Mouse (Mus musculus) liver, adult 2 months (tissue): ENCODE data around the gene Kcnip2. TPM values are rescaled to one million over a fixed set of nuclear protein-coding genes. Genes with fewer than 3 reads are reported as not detected.

Experiments
- DNase-seq: peaks from one replicate; pipeline ENCODE4 v3.0.0-alpha.2; 2011; ENCODE audit warnings: low read depth, low spot score; ENCODE audit errors: extremely low read depth
- H3K27ac ChIP-seq: fragments of 200-500 bp; replicated peaks from 2 replicates; pipeline ENCODE4 v1.5.1; 2012; ENCODE audit warnings: low read depth, mild to moderate bottlenecking, control low read depth, inconsistent platforms, low read length; ENCODE audit not compliant: insufficient read depth
- H3K27me3 ChIP-seq: fragments of 200-500 bp; 2 replicates; pipeline ENCODE4 v1.6.1; 2012; ENCODE audit warnings: mild to moderate bottlenecking, moderate library complexity, low read length, inconsistent platforms; ENCODE audit not compliant: control insufficient read depth, insufficient read depth
- H3K36me3 ChIP-seq: fragments of 200-500 bp; 2 replicates; pipeline ENCODE4 v1.6.1; 2012; ENCODE audit warnings: low read length, inconsistent platforms; ENCODE audit not compliant: control insufficient read depth, insufficient read depth
- H3K4me1 ChIP-seq: fragments of 200-500 bp; 2 replicates; pipeline ENCODE4 v1.6.1; 2011; ENCODE audit warnings: low read length; ENCODE audit not compliant: control insufficient read depth, insufficient read depth
- H3K4me3 ChIP-seq: fragments of 200-500 bp; 2 replicates; pipeline ENCODE4 v1.5.1; 2011; ENCODE audit warnings: low read depth, mild to moderate bottlenecking, control low read depth, low read length, moderate library complexity; ENCODE audit not compliant: insufficient read depth
- H3K79me2 ChIP-seq: fragments of 200-500 bp; 2 replicates; pipeline ENCODE4 v1.6.1; 2012; ENCODE audit warnings: inconsistent platforms, mild to moderate bottlenecking, low read length, moderate library complexity; ENCODE audit not compliant: control insufficient read depth, insufficient read depth
- H3K9ac ChIP-seq: fragments of 200-500 bp; 2 replicates; pipeline ENCODE4 v1.6.1; 2012; ENCODE audit warnings: low read depth, mild to moderate bottlenecking, control low read depth, inconsistent platforms, low read length
- CTCF ChIP-seq: fragments of 200-500 bp; IDR thresholded peaks from 2 replicates; pipeline ENCODE4 v1.5.1; 2011; ENCODE audit warnings: low read depth, low read length, control low read depth
- POLR2A ChIP-seq: fragments of 200-500 bp; IDR thresholded peaks from 2 replicates; pipeline ENCODE4 v1.6.1; 2011; ENCODE audit warnings: low read length, control low read depth; ENCODE audit not compliant: insufficient read depth; ENCODE audit errors: extremely low read depth
- WGBS: fragments of 180-500 bp; shearing (Covaris S2); methylation state at CpG from one replicate; pipeline ENCODE4 v1.1.7; 2018; 5-methylcytosine and 5-hydroxymethylcytosine counted together
- polyA plus RNA-seq: library from polyadenylated mRNA; depleted of rRNA; stranded (reverse); fragments of >200 nt; gene quantifications from 2 replicates; pipeline ENCODE4 v1.2.3, GENCODE M21; 2012
- total RNA-seq: library from RNA; depleted of rRNA; stranded (reverse); fragments of >200 nt; gene quantifications from 2 replicates; pipeline ENCODE4 v1.2.3, GENCODE M21; 2014

Gene Kcnip2
- total and polyA plus RNA-seq, 2 experiments = 0.02 TPM; not detected in 1

GRCm38 (mm10) chr19:45782315-45783001, 33.4 kb downstream of the Kcnip2 start:
- DNase-seq = peak; percentile 46
- peak overlapping the region; percentile 97 for H3K9ac ChIP-seq
- under 1% methylated on average over 36 of the region's 36 CpGs for WGBS
- peaks cover 12% of the 10 kb centered on the region; the same call in 1 of the 2 replicates for H3K36me3 ChIP-seq
- peak overlapping the region; percentile 92 for H3K27ac ChIP-seq
- no peak for TF ChIP-seq POLR2A
- TF ChIP-seq CTCF = no peak
- no peaks in the 10 kb centered on the region for H3K27me3 ChIP-seq
- peak overlapping the region; percentile 99 for H3K4me3 ChIP-seq
- H3K4me1 ChIP-seq = peaks cover 4% of the 10 kb centered on the region
- peaks cover 25% of the 10 kb centered on the region for H3K79me2 ChIP-seq

GRCm38 (mm10) chr19:45781676-45782075, 34.2 kb downstream of the Kcnip2 start:
- no peak overlapping the region for H3K9ac ChIP-seq
- WGBS = 38% methylated on average over 8 of the region's 8 CpGs
- no peak overlapping the region for H3K4me3 ChIP-seq

GRCm38 (mm10) chr19:45780350-45780915, 35.4 kb downstream of the Kcnip2 start:
- Histone ChIP-seq H3K4me3 (no peak overlapping the region), H3K36me3 (peaks cover 28% of the 10 kb centered on the region), H3K4me1 (peaks cover 4% of the 10 kb centered on the region), H3K9ac (no peak overlapping the region), H3K79me2 (peaks cover 25% of the 10 kb centered on the region), H3K27me3 (no peaks in the 10 kb centered on the region), H3K27ac (no peak overlapping the region)
- 76% methylated on average over 13 of the region's 13 CpGs for WGBS
- DNase-seq = no peak
- no peak for TF ChIP-seq POLR2A
- TF ChIP-seq CTCF = no peak

More at GRCm38 (mm10) chr19:45781676-45782075, 34.2 kb downstream of the Kcnip2 start:
- Histone ChIP-seq H3K4me1 (peaks cover 4% of the 10 kb centered on the region), H3K27ac (no peak overlapping the region), H3K27me3 (no peaks in the 10 kb centered on the region), H3K79me2 (peaks cover 25% of the 10 kb centered on the region), H3K36me3 (peaks cover 18% of the 10 kb centered on the region; the same call in 1 of the 2 replicates)
- TF ChIP-seq CTCF (no peak), POLR2A (no peak)
- no peak for DNase-seq

- no peaks in the 10 kb centered on the region for H3K27me3 ChIP-seq
- H3K4me1 ChIP-seq = no peaks in the 10 kb centered on the region
Observed at GRCm38 (mm10) chr19:45775486-45775885, 40.4 kb downstream of the Kcnip2 start.

GRCm38 (mm10) chr19:45771501-45771900, 44.4 kb downstream of the Kcnip2 start:
- 89% methylated on average over 5 of the region's 5 CpGs for WGBS
- no peak for TF ChIP-seq CTCF
- no peak for TF ChIP-seq POLR2A
- Histone ChIP-seq H3K27ac (no peak overlapping the region), H3K27me3 (no peaks in the 10 kb centered on the region), H3K4me3 (no peak overlapping the region), H3K36me3 (peaks cover 82% of the 10 kb centered on the region), H3K4me1 (no peaks in the 10 kb centered on the region), H3K79me2 (peaks cover 2% of the 10 kb centered on the region; the same call in 1 of the 2 replicates), H3K9ac (no peak overlapping the region)
- no peak for DNase-seq

More at GRCm38 (mm10) chr19:45775486-45775885, 40.4 kb downstream of the Kcnip2 start:
- H3K4me3 ChIP-seq = no peak overlapping the region
- DNase-seq = no peak
- H3K27ac ChIP-seq = no peak overlapping the region
- H3K9ac ChIP-seq = no peak overlapping the region
- TF ChIP-seq CTCF = no peak
- TF ChIP-seq POLR2A = no peak
- H3K79me2 ChIP-seq = peaks cover 9% of the 10 kb centered on the region; the same call in 1 of the 2 replicates
- peaks cover 71% of the 10 kb centered on the region for H3K36me3 ChIP-seq
- 87% methylated on average over 2 of the region's 2 CpGs for WGBS

- Histone ChIP-seq H3K27ac (no peak overlapping the region), H3K27me3 (no peaks in the 10 kb centered on the region), H3K4me3 (no peak overlapping the region), H3K79me2 (peaks cover 4% of the 10 kb centered on the region; the same call in 1 of the 2 replicates), H3K4me1 (no peaks in the 10 kb centered on the region), H3K36me3 (peaks cover 81% of the 10 kb centered on the region), H3K9ac (no peak overlapping the region)
- TF ChIP-seq CTCF (no peak), POLR2A (no peak)
- WGBS = 78% methylated on average over 3 of the region's 3 CpGs
- DNase-seq = no peak
Observed at GRCm38 (mm10) chr19:45760810-45761209, 55.1 kb downstream of the Kcnip2 start.
